Mouse (Mus musculus) brown adipose tissue, adult 24 weeks (tissue): Measurements from ENCODE around the gene Stk10. TPM values are rescaled to one million over a fixed set of nuclear protein-coding genes. Genes with fewer than 3 reads are reported as not detected.
"Not testable (repeated sequence)": the region's sequence is repeated elsewhere in the genome, so short reads cannot be mapped to it uniquely, and the experiment has no call there.

Source experiments
- H3K27ac ChIP-seq: fragments of 200-500 bp; replicated peaks from 2 replicates; pipeline ENCODE4 v1.5.1; 2012; ENCODE audit warnings: low read depth, mild to moderate bottlenecking, low read length
- H3K4me1 ChIP-seq: fragments of 200-500 bp; 2 replicates; pipeline ENCODE4 v1.6.1; 2012; ENCODE audit warnings: low read length, mixed read lengths; ENCODE audit not compliant: control insufficient read depth, insufficient read depth, insufficient read length
- H3K4me3 ChIP-seq: fragments of 200-500 bp; 2 replicates; pipeline ENCODE4 v1.5.1; 2012; ENCODE audit warnings: low read depth, mild to moderate bottlenecking, low read length, moderate library complexity; ENCODE audit not compliant: insufficient read depth
- polyA plus RNA-seq: library from polyadenylated mRNA; stranded (reverse); fragments of >200 nt; gene quantifications from 2 replicates; pipeline ENCODE4 v1.2.4, GENCODE M21; 2012; ENCODE audit not compliant: missing spikeins, insufficient read depth, insufficient read length

Stk10 gene
- polyA plus RNA-seq, 1 experiment, result 4.3 TPM

- H3K27ac ChIP-seq, H3K4me3 ChIP-seq: not testable (repeated sequence)
Observed at GRCm38 (mm10) chr11:32514853-32515252, 18.3 kb upstream of the Stk10 start.

GRCm38 (mm10) chr11:32516091-32516490 is 17.0 kb upstream of the Stk10 start:
- Histone ChIP-seq H3K4me3 (no peak overlapping the region), H3K27ac (no peak overlapping the region), H3K4me1 (peaks cover 2% of the 10 kb centered on the region; the same call in 1 of the 2 replicates)

More at GRCm38 (mm10) chr11:32514853-32515252, 18.3 kb upstream of the Stk10 start:
- H3K4me1 ChIP-seq, result not testable (repeated sequence)

GRCm38 (mm10) chr11:32516916-32517712 is 16.0 kb upstream of the Stk10 start:
- Histone ChIP-seq H3K4me1 (no peaks in the 10 kb centered on the region), H3K27ac (no peak overlapping the region), H3K4me3 (no peak overlapping the region)

- H3K4me3 ChIP-seq, result no peak overlapping the region
- H3K27ac ChIP-seq, result no peak overlapping the region
- no peaks in the 10 kb centered on the region for H3K4me1 ChIP-seq
Observed at GRCm38 (mm10) chr11:32518770-32519169, 14.3 kb upstream of the Stk10 start.

GRCm38 (mm10) chr11:32519354-32519753 is 13.8 kb upstream of the Stk10 start:
- Histone ChIP-seq H3K4me3 (no peak overlapping the region), H3K4me1 (no peaks in the 10 kb centered on the region), H3K27ac (no peak overlapping the region)

- no peak overlapping the region for H3K4me3 ChIP-seq
- H3K27ac ChIP-seq, result no peak overlapping the region
- no peaks in the 10 kb centered on the region for H3K4me1 ChIP-seq
Observed at GRCm38 (mm10) chr11:32521246-32521645, 11.9 kb upstream of the Stk10 start.

GRCm38 (mm10) chr11:32524122-32524920 is 8.8 kb upstream of the Stk10 start:
- no peak overlapping the region for H3K4me3 ChIP-seq

GRCm38 (mm10) chr11:32527006-32527405 is 6.1 kb upstream of the Stk10 start:
- Histone ChIP-seq H3K27ac (no peak overlapping the region), H3K4me1 (no peaks in the 10 kb centered on the region), H3K4me3 (no peak overlapping the region)

More at GRCm38 (mm10) chr11:32524122-32524920, 8.8 kb upstream of the Stk10 start:
- Histone ChIP-seq H3K27ac (no peak overlapping the region), H3K4me1 (no peaks in the 10 kb centered on the region)

- Histone ChIP-seq H3K4me1 (peaks cover 4% of the 10 kb centered on the region; the same call in 1 of the 2 replicates), H3K27ac (no peak overlapping the region), H3K4me3 (no peak overlapping the region)
Observed at GRCm38 (mm10) chr11:32530151-32530550, 3.0 kb upstream of the Stk10 start.

- H3K4me3 ChIP-seq, result peak within 1 kb of the TSS; percentile 99
- peak within 1 kb of the TSS; percentile 79 for H3K27ac ChIP-seq
- peaks cover 15% of the 10 kb centered on the region for H3K4me1 ChIP-seq
Observed at GRCm38 (mm10) chr11:32531871-32532764, 987 bp upstream of the Stk10 start, which contains the start of gene Efcab9. TSS of gene Efcab9 (minus strand) at chr11:32532081.

GRCm38 (mm10) chr11:32533482-32534261 is 567 bp downstream of the Stk10 start:
- Histone ChIP-seq H3K27ac (peak overlapping the region; percentile 79), H3K4me3 (peak overlapping the region; percentile 75), H3K4me1 (peaks cover 25% of the 10 kb centered on the region)

GRCm38 (mm10) chr11:32534453-32535075 is 1.5 kb downstream of the Stk10 start:
- H3K27ac ChIP-seq, result peak overlapping the region; percentile 42
- H3K4me3 ChIP-seq, result peak overlapping the region; percentile 75
- peaks cover 32% of the 10 kb centered on the region for H3K4me1 ChIP-seq

GRCm38 (mm10) chr11:32535646-32536045 is 2.5 kb downstream of the Stk10 start:
- H3K27ac ChIP-seq, result no peak overlapping the region
- H3K4me1 ChIP-seq, result peaks cover 38% of the 10 kb centered on the region
- H3K4me3 ChIP-seq, result no peak overlapping the region

GRCm38 (mm10) chr11:32536954-32537353 is 3.8 kb downstream of the Stk10 start:
- no peak overlapping the region; the same call in 1 of the 2 replicates for H3K27ac ChIP-seq
- peaks cover 45% of the 10 kb centered on the region for H3K4me1 ChIP-seq
- no peak overlapping the region for H3K4me3 ChIP-seq
